Mouse (Mus musculus): ENCODE measurements at regions not wholly inside any gene's neighbourhood (a gene's known extent, or its start where the extent isn't known, plus 50 kb on each side); places are given as distances from the start of the nearest gene placed in this dataset.

DNA sequence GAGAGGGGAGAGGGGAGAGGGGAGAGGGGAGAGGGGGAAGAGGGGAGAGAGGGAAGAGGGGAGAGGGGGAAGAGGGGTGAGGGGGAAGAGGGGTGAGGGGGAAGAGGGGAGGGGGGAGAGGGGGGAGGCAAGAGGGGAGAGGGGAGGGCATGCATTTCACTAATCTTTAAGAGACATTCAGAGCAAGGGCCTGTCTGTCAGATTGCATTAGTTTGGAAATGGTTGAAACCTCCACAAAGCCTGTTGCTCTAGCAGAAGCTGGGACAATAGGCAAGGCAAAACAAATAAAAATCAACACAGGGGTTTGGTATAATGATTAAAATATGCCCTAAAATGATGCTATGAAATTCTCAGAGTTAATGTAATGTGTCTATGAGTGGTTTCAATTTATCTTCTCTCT is 196.4 kb downstream of the Cetn3 start:
- no peaks in the 10 kb centered on the region for H3K36me3 ChIP-seq (ENCODE audit: control insufficient read depth, insufficient read depth, low read length)
- no peak overlapping the region for H3K27ac ChIP-seq (replicated peaks in 1 of 2; ENCODE audit: control insufficient read depth in 1 of 2, insufficient read depth in 1 of 2, low read depth in 2 of 2, low read length in 2 of 2)
- H3K27me3 ChIP-seq (ENCODE audit: control insufficient read depth, insufficient read depth, low read length): no peaks in the 10 kb centered on the region
- no peak overlapping the region for H3K9ac ChIP-seq (ENCODE audit: low read length)
- peaks cover 0 to 2% of the 10 kb centered on the region in 2 experiments; a peak in 1 of 4 replicates for H3K4me1 ChIP-seq (ENCODE audit: control insufficient read depth in 2 of 2, insufficient read depth in 2 of 2, low read length in 2 of 2)
- no peak overlapping the region for H3K4me2 ChIP-seq (ENCODE audit: low read length)
- no peaks in the 10 kb centered on the region for H3K9me3 ChIP-seq (ENCODE audit: control insufficient read depth, low read length)
- no peak for ATAC-seq (ENCODE audit: insufficient number of reproducible peaks, insufficient read depth, low FRiP score, low read depth)
- H3K4me3 ChIP-seq (ENCODE audit: control insufficient read depth in 1 of 2, insufficient read depth in 1 of 2, low read depth in 1 of 2, low read length in 2 of 2): no peak overlapping the region

DNA sequence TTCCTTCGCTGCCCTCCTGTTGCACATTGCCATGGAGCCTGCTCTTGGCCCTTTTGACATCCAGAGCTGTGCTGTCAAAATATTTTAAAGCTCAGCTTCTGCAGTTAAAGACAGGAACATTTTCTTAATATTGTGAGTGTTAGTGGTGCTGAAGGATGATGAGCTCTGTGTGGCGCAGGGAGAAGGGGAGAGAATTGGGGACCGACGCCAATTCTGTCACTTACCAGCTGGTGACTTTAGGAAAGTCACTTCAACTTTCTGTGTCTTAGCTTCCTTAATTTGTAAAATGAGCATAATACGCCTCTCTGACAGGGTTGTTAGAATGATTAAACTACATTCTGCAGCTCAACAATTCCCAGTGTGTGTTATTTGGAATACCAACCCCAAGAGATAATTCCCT is 197.2 kb downstream of the Cetn3 start:
- WGBS: 82% methylated on average over 5 of the region's 5 CpGs
- ATAC-seq (ENCODE audit: insufficient number of reproducible peaks, insufficient read depth, low FRiP score, low read depth): no peak

DNA sequence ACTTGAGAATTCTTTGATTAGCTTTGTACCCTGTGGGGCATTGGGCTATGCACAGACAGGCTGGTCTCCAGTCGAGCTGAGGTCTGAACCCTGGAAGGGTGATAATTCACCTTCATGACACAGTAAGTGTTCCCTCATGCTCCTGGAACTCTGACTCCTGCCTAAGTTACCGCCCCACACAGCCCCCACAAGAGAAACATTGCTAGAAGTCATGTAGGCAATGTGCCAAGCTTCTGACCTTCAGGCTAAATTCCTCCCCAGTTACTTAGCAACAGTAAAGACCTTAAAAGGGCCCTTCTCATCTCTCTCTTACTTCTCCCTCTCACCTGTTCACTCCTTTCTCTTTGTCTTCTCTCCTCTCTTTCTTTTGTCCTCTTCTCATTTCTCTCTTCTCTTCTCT is 199.6 kb downstream of the Cetn3 start:
- H3K36me3 ChIP-seq (ENCODE audit: control insufficient read depth, insufficient read depth, low read length): no peaks in the 10 kb centered on the region
- ATAC-seq (ENCODE audit: insufficient number of reproducible peaks, insufficient read depth, low FRiP score, low read depth): no peak
- no peak overlapping the region for H3K4me2 ChIP-seq (ENCODE audit: low read length)
- no peak overlapping the region for H3K27ac ChIP-seq (replicated peaks in 1 of 2; ENCODE audit: control insufficient read depth in 1 of 2, insufficient read depth in 1 of 2, low read depth in 2 of 2, low read length in 2 of 2)
- no peak overlapping the region for H3K9ac ChIP-seq (ENCODE audit: low read length)
- peaks cover 0 to 2% of the 10 kb centered on the region in 2 experiments; a peak in 1 of 4 replicates for H3K4me1 ChIP-seq (ENCODE audit: control insufficient read depth in 2 of 2, insufficient read depth in 2 of 2, low read length in 2 of 2)
- no peaks in the 10 kb centered on the region for H3K27me3 ChIP-seq (ENCODE audit: control insufficient read depth, insufficient read depth, low read length)
- H3K9me3 ChIP-seq (ENCODE audit: control insufficient read depth, low read length): no peaks in the 10 kb centered on the region
- no peak overlapping the region for H3K4me3 ChIP-seq (ENCODE audit: control insufficient read depth in 1 of 2, insufficient read depth in 1 of 2, low read depth in 1 of 2, low read length in 2 of 2)
- 23% methylated on average over 2 of the region's 2 CpGs for WGBS

More for the DNA sequence above, 197.2 kb downstream of the Cetn3 start:
- H3K4me1 ChIP-seq (ENCODE audit: control insufficient read depth in 2 of 2, insufficient read depth in 2 of 2, low read length in 2 of 2): peaks cover 0 to 2% of the 10 kb centered on the region in 2 experiments; a peak in 1 of 4 replicates
- H3K9ac ChIP-seq (ENCODE audit: low read length): no peak overlapping the region
- no peak overlapping the region for H3K27ac ChIP-seq (replicated peaks in 1 of 2; ENCODE audit: control insufficient read depth in 1 of 2, insufficient read depth in 1 of 2, low read depth in 2 of 2, low read length in 2 of 2)
- no peaks in the 10 kb centered on the region for H3K27me3 ChIP-seq (ENCODE audit: control insufficient read depth, insufficient read depth, low read length)
- H3K4me3 ChIP-seq (ENCODE audit: control insufficient read depth in 1 of 2, insufficient read depth in 1 of 2, low read depth in 1 of 2, low read length in 2 of 2): no peak overlapping the region
- no peaks in the 10 kb centered on the region for H3K9me3 ChIP-seq (ENCODE audit: control insufficient read depth, low read length)
- H3K36me3 ChIP-seq (ENCODE audit: control insufficient read depth, insufficient read depth, low read length): no peaks in the 10 kb centered on the region
- H3K4me2 ChIP-seq (ENCODE audit: low read length): no peak overlapping the region

DNA sequence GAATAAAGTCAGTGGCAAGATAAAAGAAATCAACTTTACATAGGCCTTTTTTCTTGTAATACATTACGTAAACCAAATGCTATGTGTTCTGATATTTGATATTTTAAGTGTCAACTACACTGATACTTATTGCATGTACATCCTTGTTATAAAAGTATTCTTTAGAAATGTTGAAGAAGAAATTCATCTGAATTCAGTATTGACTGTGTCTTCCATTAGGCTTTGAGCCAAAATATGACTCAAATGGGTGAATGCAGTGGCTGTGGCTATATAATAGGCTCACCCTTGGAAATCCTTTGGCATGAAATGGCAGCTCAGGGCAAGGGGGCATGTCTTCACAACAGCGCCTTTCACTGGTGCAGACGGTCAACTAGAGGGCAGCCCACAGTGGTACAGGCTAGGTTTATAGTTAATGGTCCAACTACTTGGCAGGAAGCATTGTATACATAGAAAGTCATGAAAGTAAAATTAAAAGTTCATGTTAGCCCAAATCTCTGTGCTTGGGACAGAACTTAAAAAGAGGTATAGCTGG is 217.9 kb downstream of the Cetn3 start:
- Histone ChIP-seq H3K9ac (ENCODE audit: low read length) (no peak overlapping the region), H3K4me1 (ENCODE audit: control insufficient read depth in 2 of 2, insufficient read depth in 2 of 2, low read length in 2 of 2) (no peaks in the 10 kb centered on the region), H3K4me2 (ENCODE audit: low read length) (no peak overlapping the region), H3K9me3 (ENCODE audit: control insufficient read depth, low read length) (no peaks in the 10 kb centered on the region), H3K36me3 (ENCODE audit: control insufficient read depth, insufficient read depth, low read length) (no peaks in the 10 kb centered on the region), H3K4me3 (ENCODE audit: control insufficient read depth in 1 of 2, insufficient read depth in 1 of 2, low read depth in 1 of 2, low read length in 2 of 2) (no peak overlapping the region), H3K27ac (replicated peaks in 1 of 2; ENCODE audit: control insufficient read depth in 1 of 2, insufficient read depth in 1 of 2, low read depth in 2 of 2, low read length in 2 of 2) (no peak overlapping the region), H3K27me3 (ENCODE audit: control insufficient read depth, insufficient read depth, low read length) (no peaks in the 10 kb centered on the region)
- 88% methylated on average over 3 of the region's 3 CpGs for WGBS
- no peak for ATAC-seq (ENCODE audit: insufficient number of reproducible peaks, insufficient read depth, low FRiP score, low read depth)

DNA sequence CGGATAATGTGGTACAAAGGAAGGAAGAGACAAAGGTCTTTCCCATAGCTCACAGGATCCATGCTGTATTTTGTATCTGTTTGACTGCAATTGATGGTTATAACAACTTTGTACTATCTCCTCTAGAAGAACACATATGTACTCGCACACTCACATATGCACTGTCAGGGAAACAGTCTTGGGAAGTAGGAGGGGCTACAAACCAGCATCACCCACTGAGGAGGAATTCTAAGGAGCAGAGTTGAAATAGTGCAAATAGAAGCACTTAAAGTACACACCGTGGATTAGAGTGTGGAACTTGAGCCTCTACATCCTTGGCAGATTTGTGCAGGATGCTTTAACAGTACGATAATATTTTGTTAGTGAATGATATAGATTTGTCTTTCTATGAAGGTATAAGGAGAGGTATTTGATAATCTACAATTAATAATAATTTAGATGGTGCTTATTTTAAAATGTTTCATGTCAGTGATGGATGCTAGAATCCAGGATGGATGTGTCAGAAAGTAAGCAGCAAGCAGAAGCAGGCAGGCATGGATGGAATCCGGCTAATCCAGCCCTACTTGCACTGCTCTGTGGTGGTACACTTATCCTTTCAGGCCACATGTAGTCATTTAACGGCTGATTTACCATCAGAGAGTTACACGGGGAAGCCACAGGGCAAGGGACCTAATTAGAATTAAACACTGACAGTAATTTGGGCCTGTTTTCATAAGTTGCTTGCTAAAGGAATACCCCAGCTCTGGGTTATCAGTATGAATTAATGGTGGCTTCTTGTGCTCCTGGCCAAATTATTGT is 223.3 kb downstream of the Cetn3 start:
- 76% methylated on average over 7 of the region's 7 CpGs for WGBS
- H3K36me3 ChIP-seq (ENCODE audit: control insufficient read depth, insufficient read depth, low read length): no peaks in the 10 kb centered on the region

DNA sequence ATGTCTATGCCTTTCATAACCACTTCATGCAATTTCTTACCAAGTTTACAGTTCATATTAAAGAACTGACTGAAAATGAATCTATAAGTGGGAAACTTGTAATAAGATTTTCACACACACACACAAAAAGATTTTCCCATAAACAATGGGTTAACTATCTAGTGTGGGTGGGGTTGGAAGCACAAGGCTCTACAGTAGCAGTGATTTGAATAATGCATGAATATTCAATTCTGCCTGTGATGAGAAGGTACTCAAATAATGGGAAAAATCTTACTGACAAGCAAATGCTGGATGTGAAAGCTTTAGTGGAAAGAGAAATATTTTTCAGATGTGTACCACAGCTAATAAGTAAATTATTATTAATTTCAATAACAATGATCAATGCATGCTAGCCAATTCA is 224.3 kb downstream of the Cetn3 start:
- Histone ChIP-seq H3K9me3 (ENCODE audit: control insufficient read depth, low read length) (no peaks in the 10 kb centered on the region), H3K4me3 (ENCODE audit: control insufficient read depth in 1 of 2, insufficient read depth in 1 of 2, low read depth in 1 of 2, low read length in 2 of 2) (no peak overlapping the region), H3K27ac (replicated peaks in 1 of 2; ENCODE audit: control insufficient read depth in 1 of 2, insufficient read depth in 1 of 2, low read depth in 2 of 2, low read length in 2 of 2) (no peak overlapping the region), H3K4me1 (ENCODE audit: control insufficient read depth in 2 of 2, insufficient read depth in 2 of 2, low read length in 2 of 2) (no peaks in the 10 kb centered on the region), H3K36me3 (ENCODE audit: control insufficient read depth, insufficient read depth, low read length) (no peaks in the 10 kb centered on the region), H3K4me2 (ENCODE audit: low read length) (no peak overlapping the region), H3K27me3 (ENCODE audit: control insufficient read depth, insufficient read depth, low read length) (no peaks in the 10 kb centered on the region), H3K9ac (ENCODE audit: low read length) (no peak overlapping the region)
- no peak for ATAC-seq (ENCODE audit: insufficient number of reproducible peaks, insufficient read depth, low FRiP score, low read depth)

More for the DNA sequence above, 223.3 kb downstream of the Cetn3 start:
- no peak overlapping the region for H3K4me2 ChIP-seq (ENCODE audit: low read length)
- ATAC-seq (ENCODE audit: insufficient number of reproducible peaks, insufficient read depth, low FRiP score, low read depth): no peak
- no peaks in the 10 kb centered on the region for H3K9me3 ChIP-seq (ENCODE audit: control insufficient read depth, low read length)
- no peak overlapping the region for H3K27ac ChIP-seq (replicated peaks in 1 of 2; ENCODE audit: control insufficient read depth in 1 of 2, insufficient read depth in 1 of 2, low read depth in 2 of 2, low read length in 2 of 2)
- H3K9ac ChIP-seq (ENCODE audit: low read length): no peak overlapping the region
- no peaks in the 10 kb centered on the region for H3K27me3 ChIP-seq (ENCODE audit: control insufficient read depth, insufficient read depth, low read length)
- H3K4me1 ChIP-seq (ENCODE audit: control insufficient read depth in 2 of 2, insufficient read depth in 2 of 2, low read length in 2 of 2): no peaks in the 10 kb centered on the region
- no peak overlapping the region for H3K4me3 ChIP-seq (ENCODE audit: control insufficient read depth in 1 of 2, insufficient read depth in 1 of 2, low read depth in 1 of 2, low read length in 2 of 2)

DNA sequence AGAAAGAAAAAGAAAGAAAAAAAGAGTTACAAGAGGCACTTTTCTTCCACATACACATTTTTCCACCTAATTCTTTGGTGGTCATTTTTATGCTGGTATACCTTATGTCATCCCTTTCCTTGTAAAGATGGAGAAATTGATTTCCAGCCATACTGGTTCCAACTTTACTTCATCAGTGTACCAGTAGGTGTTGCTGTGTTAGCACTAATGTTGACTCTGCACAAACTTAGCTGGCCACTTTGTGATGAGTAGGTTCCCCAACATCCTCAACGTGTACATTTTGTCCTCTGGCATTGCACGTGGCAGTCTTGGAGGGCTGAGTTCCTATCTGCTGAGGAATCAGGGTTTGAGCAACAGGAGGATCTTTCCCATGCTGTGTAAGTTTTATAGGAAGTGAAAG is 256.7 kb downstream of the Cetn3 start:
- Histone ChIP-seq H3K9ac (ENCODE audit: low read length) (no peak overlapping the region), H3K4me3 (ENCODE audit: control insufficient read depth in 1 of 2, insufficient read depth in 1 of 2, low read depth in 1 of 2, low read length in 2 of 2) (no peak overlapping the region), H3K9me3 (ENCODE audit: control insufficient read depth, low read length) (no peaks in the 10 kb centered on the region), H3K27me3 (ENCODE audit: control insufficient read depth, insufficient read depth, low read length) (no peaks in the 10 kb centered on the region), H3K4me2 (ENCODE audit: low read length) (no peak overlapping the region), H3K4me1 (ENCODE audit: control insufficient read depth in 2 of 2, insufficient read depth in 2 of 2, low read length in 2 of 2) (no peaks in the 10 kb centered on the region), H3K36me3 (ENCODE audit: control insufficient read depth, insufficient read depth, low read length) (no peaks in the 10 kb centered on the region), H3K27ac (replicated peaks in 1 of 2; ENCODE audit: control insufficient read depth in 1 of 2, insufficient read depth in 1 of 2, low read depth in 2 of 2, low read length in 2 of 2) (no peak overlapping the region)
- no peak for ATAC-seq (ENCODE audit: insufficient number of reproducible peaks, insufficient read depth, low FRiP score, low read depth)
- WGBS: 30% methylated on average over 2 of the region's 2 CpGs
